ENCODE assay signal across 8 mouse cellular contexts in the genomic region with DNA sequence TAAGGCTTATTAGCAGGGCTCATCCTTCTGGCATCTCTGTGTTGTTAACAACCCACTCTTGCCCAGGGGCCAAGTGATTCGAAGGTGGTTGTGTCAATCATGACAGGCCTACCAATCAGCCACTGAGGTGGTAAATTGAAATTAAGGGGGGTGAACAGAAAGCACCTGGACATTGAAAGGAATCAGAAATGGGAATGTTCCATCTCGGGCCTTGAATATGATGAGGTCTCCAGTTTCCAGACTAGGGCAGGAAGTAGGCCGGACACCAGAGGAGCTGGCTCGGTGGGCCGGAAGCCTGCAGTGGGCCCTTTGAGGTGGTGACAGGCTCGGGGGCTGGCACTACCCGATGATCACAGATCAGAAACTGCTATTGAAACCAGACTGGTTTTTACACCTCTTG. TPM values are rescaled to one million over a fixed set of nuclear protein-coding genes. Genes with fewer than 3 reads are reported as not detected.
DNase-seq lines count a peak whose midpoint lies in the region; ATAC-seq lines count a peak whose summit lies in the region.

No protein-coding gene starts in this region.

- no peak for DNase-seq in hindbrain, embryonic 14.5 days (ENCODE audit: low spot score)
- peak; percentile 31 to 40 for DNase-seq in B cell, adult 2 months
- DNase-seq in embryonic facial prominence, embryonic 14.5 days (ENCODE audit: low spot score): no peak
- DNase-seq in kidney, adult 18-20 months: peak; percentile 30
- peak; percentile 37 for DNase-seq in lung, postnatal 14 days
- no peak for DNase-seq in embryo, embryonic 10.5 days (ENCODE audit: low spot score)
- DNase-seq in urinary bladder, postnatal 4 days (ENCODE audit: low spot score in 2 of 2): no peak

- no peaks in the 10 kb centered on the region for H3K9me3 ChIP-seq in hindbrain, embryonic 14.5 days (ENCODE audit: control insufficient read depth, low read length)
- H3K9me3 ChIP-seq in hindbrain, embryonic 13.5 days: no peaks in the 10 kb centered on the region
- H3K9me3 ChIP-seq in embryonic facial prominence, embryonic 14.5 days (ENCODE audit: control insufficient read depth, low read length): no peaks in the 10 kb centered on the region

- H3K36me3 ChIP-seq in hindbrain, embryonic 14.5 days (replicated peaks; ENCODE audit: control insufficient read depth, insufficient read depth): no peaks in the 10 kb centered on the region
- no peaks in the 10 kb centered on the region for H3K36me3 ChIP-seq in hindbrain, embryonic 13.5 days
- 0 out of 2 replicates have a peak, but pooled peaks cover 11% of the 10 kb centered on the region for H3K36me3 ChIP-seq in embryonic facial prominence, embryonic 14.5 days (ENCODE audit: control insufficient read depth, insufficient read depth, low read length)

- no peak overlapping the region for H3K9ac ChIP-seq in hindbrain, embryonic 14.5 days
- H3K9ac ChIP-seq in hindbrain, embryonic 13.5 days: no peak overlapping the region
- no peak overlapping the region for H3K9ac ChIP-seq in embryonic facial prominence, embryonic 14.5 days (ENCODE audit: low read depth, low read length)

- 86% methylated on average over 7 of the region's 7 CpGs for whole genome bisulfite sequencing in hindbrain, embryonic 14.5 days
- 83% methylated on average over 7 of the region's 7 CpGs for WGBS in hindbrain, embryonic 13.5 days
- WGBS in embryonic facial prominence, embryonic 14.5 days: 63% methylated on average over 7 of the region's 7 CpGs

- H3K27me3 ChIP-seq in hindbrain, embryonic 14.5 days (ENCODE audit: control insufficient read depth, insufficient read depth, low read length): no peaks in the 10 kb centered on the region
- H3K27me3 ChIP-seq in hindbrain, embryonic 13.5 days: peaks cover 7% of the 10 kb centered on the region; the same call in 1 of the 2 replicates
- no peaks in the 10 kb centered on the region for H3K27me3 ChIP-seq in embryonic facial prominence, embryonic 14.5 days (replicated peaks; ENCODE audit: control insufficient read depth, insufficient read depth, low read length)

- 0 out of 2 replicates have a peak overlapping the region, but pooled peaks have one; percentile 5 for H3K27ac ChIP-seq in hindbrain, embryonic 14.5 days
- no peak overlapping the region for H3K27ac ChIP-seq in hindbrain, embryonic 13.5 days
- H3K27ac ChIP-seq in embryonic facial prominence, embryonic 14.5 days (replicated peaks; ENCODE audit: low read depth, low read length): no peak overlapping the region

- no peak for ATAC-seq in hindbrain, embryonic 14.5 days (ENCODE audit: low FRiP score)
- no peak for ATAC-seq in hindbrain, embryonic 13.5 days (ENCODE audit: low FRiP score)
- no peak for ATAC-seq in embryonic facial prominence, embryonic 14.5 days (ENCODE audit: low read depth)

- H3K4me3 ChIP-seq in hindbrain, embryonic 14.5 days (replicated peaks; ENCODE audit: low read length): no peak overlapping the region
- no peak overlapping the region for H3K4me3 ChIP-seq in hindbrain, embryonic 13.5 days
- H3K4me3 ChIP-seq in embryonic facial prominence, embryonic 14.5 days (ENCODE audit: low read depth, low read length): 0 out of 2 replicates have a peak overlapping the region, but pooled peaks have one; percentile 38

- H3K4me2 ChIP-seq in hindbrain, embryonic 14.5 days (replicated peaks): 0 out of 2 replicates have a peak overlapping the region, but pooled peaks have one; percentile 42
- no peak overlapping the region for H3K4me2 ChIP-seq in hindbrain, embryonic 13.5 days
- H3K4me2 ChIP-seq in embryonic facial prominence, embryonic 14.5 days (ENCODE audit: low read depth, low read length): peak overlapping the region; percentile 67

- peaks cover 26% of the 10 kb centered on the region for H3K4me1 ChIP-seq in hindbrain, embryonic 14.5 days (replicated peaks; ENCODE audit: control insufficient read depth, insufficient read depth, low read length)
- H3K4me1 ChIP-seq in hindbrain, embryonic 13.5 days (replicated peaks): peaks cover 30% of the 10 kb centered on the region
- H3K4me1 ChIP-seq in embryonic facial prominence, embryonic 14.5 days (ENCODE audit: control insufficient read depth, insufficient read depth, low read length): peaks cover 20% of the 10 kb centered on the region

RNA-seq across cellular contexts. Expression of gene C1qtnf6, which starts 3.2 kb away (rescaled TPM):
- 9.5 and 11.0 TPM in 2 replicates for polyA plus RNA-seq in hindbrain, embryonic 14.5 days (2014; fragmentation: Nextera tagmentation; extraction: Ambion mirVana)
- 8.0 and 8.2 TPM in 2 replicates for polyA plus RNA-seq in hindbrain, embryonic 13.5 days (2015; fragmentation: Nextera tagmentation; extraction: Ambion mirVana)
- 64.1 and 67.5 TPM in 2 replicates for polyA plus RNA-seq in embryonic facial prominence, embryonic 14.5 days (2014; fragmentation: Nextera tagmentation; extraction: Ambion mirVana)

RNA-seq across cellular contexts. Expression of gene Sstr3, which starts 16.5 kb away (rescaled TPM):
- 0.34 and 0.64 TPM in 2 replicates for polyA plus RNA-seq in hindbrain, embryonic 14.5 days (2014; fragmentation: Nextera tagmentation; extraction: Ambion mirVana)
- 0.42 and 0.48 TPM in 2 replicates for polyA plus RNA-seq in hindbrain, embryonic 13.5 days (2015; fragmentation: Nextera tagmentation; extraction: Ambion mirVana)
- 0.14 TPM in 1 of 2 replicates, not detected in the other for polyA plus RNA-seq in embryonic facial prominence, embryonic 14.5 days (2014; fragmentation: Nextera tagmentation; extraction: Ambion mirVana)

RNA-seq across cellular contexts. Expression of gene Il2rb, which starts 32.9 kb away (rescaled TPM):
- polyA plus RNA-seq in hindbrain, embryonic 14.5 days (2014; fragmentation: Nextera tagmentation; extraction: Ambion mirVana): 0.14 and 0.20 TPM in 2 replicates
- 0.05 and 0.13 TPM in 2 replicates for polyA plus RNA-seq in hindbrain, embryonic 13.5 days (2015; fragmentation: Nextera tagmentation; extraction: Ambion mirVana)
- 0.42 and 0.55 TPM in 2 replicates for polyA plus RNA-seq in embryonic facial prominence, embryonic 14.5 days (2014; fragmentation: Nextera tagmentation; extraction: Ambion mirVana)

RNA-seq across cellular contexts. Expression of gene Rac2, which starts 44.6 kb away (rescaled TPM):
- 6.3 and 8.1 TPM in 2 replicates for polyA plus RNA-seq in hindbrain, embryonic 14.5 days (2014; fragmentation: Nextera tagmentation; extraction: Ambion mirVana)
- 6.3 and 8.8 TPM in 2 replicates for polyA plus RNA-seq in hindbrain, embryonic 13.5 days (2015; fragmentation: Nextera tagmentation; extraction: Ambion mirVana)
- polyA plus RNA-seq in embryonic facial prominence, embryonic 14.5 days (2014; fragmentation: Nextera tagmentation; extraction: Ambion mirVana): 27.9 and 29.2 TPM in 2 replicates

RNA-seq across cellular contexts. Expression of gene Tmprss6, which starts 59.5 kb away (rescaled TPM):
- 0.48 and 1.1 TPM in 2 replicates for polyA plus RNA-seq in hindbrain, embryonic 14.5 days (2014; fragmentation: Nextera tagmentation; extraction: Ambion mirVana)
- polyA plus RNA-seq in hindbrain, embryonic 13.5 days (2015; fragmentation: Nextera tagmentation; extraction: Ambion mirVana): 0.23 and 0.31 TPM in 2 replicates
- 1.1 and 1.5 TPM in 2 replicates for polyA plus RNA-seq in embryonic facial prominence, embryonic 14.5 days (2014; fragmentation: Nextera tagmentation; extraction: Ambion mirVana)

Comparison
In these comparisons a context has a peak if more than half of its experiments do, and no peak if none do; other contexts are left out.
1. DNase-seq: peak in B cell, adult 2 months (2 of 2), kidney, adult 18-20 months (single experiment) and lung, postnatal 14 days (single experiment); none in hindbrain, embryonic 14.5 days (single experiment), embryonic facial prominence, embryonic 14.5 days (single experiment), embryo, embryonic 10.5 days (single experiment) and urinary bladder, postnatal 4 days (0 of 2).